Mouse (Mus musculus) testis, adult 10 weeks (tissue): ENCODE data around the gene Rad51d. TPM values are rescaled to one million over a fixed set of nuclear protein-coding genes. Genes with fewer than 3 reads are reported as not detected.

ENCODE experiments used
- polyA plus RNA-seq: library from polyadenylated mRNA; stranded (reverse); fragments of 350-450 nt; fragmentation: Illumina TruSeq; extraction: RNeasy Lipid Tissue Mini Kit (QIAGEN cat#74804); gene quantifications from one replicate; pipeline ENCODE4 v1.2.3, GENCODE M21; 2014; ENCODE audit warnings: low read depth, low replicate concordance

Rad51d gene
- 2.8 TPM for polyA plus RNA-seq

GRCm38 (mm10) chr11:82890342-82890762, at the start of gene Rad51d:
Gene Rad51d (minus strand): TSS chr11:82890614.

GRCm38 (mm10) chr11:82910250-82910649, 19.8 kb upstream of the Rad51d start, which contains the start of gene Unc45b:
Gene Unc45b (plus strand): TSS chr11:82910550.

GRCm38 (mm10) chr11:82907651-82908607, 17.5 kb upstream of the Rad51d start, which contains the start of gene Nle1:
Gene Nle1 (minus strand): TSS chr11:82908411.

DNA sequence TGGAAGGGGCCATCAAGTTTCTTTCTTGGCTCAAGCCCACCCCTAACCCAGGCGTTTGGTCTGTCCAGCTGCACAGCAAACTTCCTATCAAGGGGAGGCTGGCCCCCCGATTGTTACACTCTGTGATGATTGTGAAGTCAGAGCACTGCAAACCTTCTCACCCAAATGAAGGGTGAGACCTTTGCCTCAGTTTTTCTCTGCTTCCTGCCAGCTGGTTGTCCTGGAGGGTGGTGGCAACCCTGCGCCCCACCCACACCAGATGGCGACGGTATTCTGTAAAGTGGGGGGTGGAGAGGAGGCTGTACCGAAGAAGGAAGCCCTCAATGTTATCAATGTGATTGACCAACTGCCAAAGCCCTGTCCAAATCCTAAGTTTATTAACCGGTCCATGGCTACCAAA, 1.5 kb upstream of the Rad51d start, which contains the start of gene Fndc8:
Gene Fndc8, plus strand, starts transcription at position 189 of the 400 bp plus-strand sequence.

DNA sequence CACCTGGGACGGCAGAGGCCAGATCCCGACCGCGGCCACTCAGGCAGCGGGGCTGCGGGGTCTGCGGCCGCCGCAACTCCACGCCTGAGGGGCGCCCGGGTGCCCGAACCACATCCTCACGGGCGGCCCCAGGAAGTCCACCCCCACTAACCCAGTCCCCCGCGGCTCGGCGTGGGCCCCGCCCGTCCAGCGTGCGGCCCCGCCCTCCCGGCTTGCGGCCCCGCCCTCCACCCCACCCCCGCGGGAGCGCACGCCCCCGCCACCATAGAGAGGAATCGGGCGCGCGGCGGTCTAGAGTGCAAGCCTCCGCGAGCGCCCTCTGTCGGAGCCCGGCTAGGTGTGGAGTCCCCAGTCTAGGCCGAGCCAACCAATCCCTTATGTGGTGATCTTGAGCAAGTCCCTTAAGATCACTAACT, 19.4 kb downstream of the Rad51d start, which contains the start of gene Rffl:
Gene Rffl, minus strand, starts transcription at position 180 of the 416 bp plus-strand sequence.

Other genes with a start within 250 kb of the Rad51d start
- 313 TPM for gene Cct6b, start 126.3 kb downstream of the Rad51d start, polyA plus RNA-seq
- gene Zfp830, start 126.3 kb downstream of the Rad51d start, polyA plus RNA-seq, result 29.4 TPM
- gene Lig3, start 109.5 kb downstream of the Rad51d start, polyA plus RNA-seq, result 87.9 TPM
- gene Rffl, start 19.4 kb downstream of the Rad51d start, polyA plus RNA-seq, result 50.1 TPM
- 9.8 TPM for gene Fndc8, start 1.5 kb upstream of the Rad51d start, polyA plus RNA-seq
- gene Nle1, start 17.8 kb upstream of the Rad51d start, polyA plus RNA-seq, result 1.6 TPM
- gene Unc45b, start 19.9 kb upstream of the Rad51d start, polyA plus RNA-seq, result 0.13 TPM
- 2.7 TPM for gene Slfn5, start 60.7 kb upstream of the Rad51d start, polyA plus RNA-seq
- gene Slfn9, start 101.2 kb upstream of the Rad51d start, polyA plus RNA-seq, result 0.28 TPM
- gene Slfn8, start 130.2 kb upstream of the Rad51d start, polyA plus RNA-seq, result 1.5 TPM
- 0.88 TPM for gene Slfn2, start 174.5 kb upstream of the Rad51d start, polyA plus RNA-seq
- gene Slfn1, start 226.2 kb upstream of the Rad51d start, polyA plus RNA-seq, result 0.14 TPM